Comparison of ENCODE assay signal across 21 mouse cellular contexts in genomic region chr9:116018586-116018985, GRCm38 (mm10).
"Had no signal": no experiment of that assay in that cellular context is flagged by ENCODE, and none has a peak within 500 bp of the region (broad histone marks: within the 10 kb centered on the region; RNA-seq: fewer than 3 reads in every experiment).

No protein-coding gene starts in this region.

- H3K9me3 ChIP-seq: liver, embryonic 15.5 days; lung, embryonic 15.5 days; midbrain, embryonic 10.5 days; midbrain, embryonic 13.5 days; midbrain, embryonic 15.5 days; neural tube, embryonic 12.5 days; stomach, embryonic 15.5 days had no signal

- H3K36me3 ChIP-seq: liver, embryonic 13.5 days; liver, embryonic 15.5 days; lung, embryonic 15.5 days; midbrain, embryonic 10.5 days; midbrain, embryonic 13.5 days; midbrain, embryonic 15.5 days; neural tube, embryonic 12.5 days; stomach, embryonic 15.5 days had no signal

- H3K4me1 ChIP-seq: liver, embryonic 13.5 days; liver, embryonic 15.5 days; lung, embryonic 15.5 days; megakaryocyte, embryonic 14.5 days; midbrain, embryonic 10.5 days; midbrain, embryonic 13.5 days; midbrain, embryonic 15.5 days; neural tube, embryonic 12.5 days had no signal

- ATAC-seq: liver, postnatal 0 days; lung, postnatal 0 days; midbrain, embryonic 13.5 days; midbrain, embryonic 15.5 days had no signal

- H3K27me3 ChIP-seq: liver, embryonic 13.5 days; liver, embryonic 15.5 days; lung, embryonic 15.5 days; midbrain, embryonic 13.5 days; midbrain, embryonic 15.5 days; neural tube, embryonic 12.5 days; stomach, embryonic 15.5 days had no signal

- H3K9ac ChIP-seq: liver, embryonic 13.5 days; liver, embryonic 15.5 days; liver, postnatal 0 days; lung, embryonic 15.5 days; midbrain, embryonic 13.5 days; midbrain, embryonic 15.5 days; neural tube, embryonic 12.5 days; stomach, embryonic 15.5 days had no signal

- H3K27ac ChIP-seq: liver, embryonic 13.5 days; liver, embryonic 15.5 days; lung, embryonic 15.5 days; macrophage; midbrain, embryonic 10.5 days; midbrain, embryonic 13.5 days; midbrain, embryonic 15.5 days; neural tube, embryonic 12.5 days; stomach, embryonic 15.5 days; stomach, postnatal 0 days had no signal

- H3K4me3 ChIP-seq: liver, embryonic 13.5 days; liver, embryonic 15.5 days; lung, embryonic 15.5 days; megakaryocyte, embryonic 14.5 days; midbrain, embryonic 10.5 days; midbrain, embryonic 13.5 days; midbrain, embryonic 15.5 days; myocyte; neural tube, embryonic 12.5 days; stomach, embryonic 15.5 days had no signal

- DNase-seq: liver, embryonic 13.5 days; liver, postnatal 0 days; lung, adult 2 months; lung, postnatal 14 days; lung, postnatal 36 days; right cerebral cortex, postnatal 14 days; thymus, adult 2 months; thymus, postnatal 14 days; thymus, postnatal 4 days had no signal

- H3K4me2 ChIP-seq: liver, embryonic 13.5 days; liver, embryonic 15.5 days; lung, embryonic 15.5 days; midbrain, embryonic 13.5 days; midbrain, embryonic 15.5 days; neural tube, embryonic 12.5 days; stomach, embryonic 15.5 days had no signal
